Mouse (Mus musculus): ENCODE measurements at regions not wholly inside any gene's neighbourhood (a gene's known extent, or its start where the extent isn't known, plus 50 kb on each side); places are given as distances from the start of the nearest gene placed in this dataset.
A peak's percentile ranks its signal among the peaks of the same experiment; 100 is the strongest.

DNA sequence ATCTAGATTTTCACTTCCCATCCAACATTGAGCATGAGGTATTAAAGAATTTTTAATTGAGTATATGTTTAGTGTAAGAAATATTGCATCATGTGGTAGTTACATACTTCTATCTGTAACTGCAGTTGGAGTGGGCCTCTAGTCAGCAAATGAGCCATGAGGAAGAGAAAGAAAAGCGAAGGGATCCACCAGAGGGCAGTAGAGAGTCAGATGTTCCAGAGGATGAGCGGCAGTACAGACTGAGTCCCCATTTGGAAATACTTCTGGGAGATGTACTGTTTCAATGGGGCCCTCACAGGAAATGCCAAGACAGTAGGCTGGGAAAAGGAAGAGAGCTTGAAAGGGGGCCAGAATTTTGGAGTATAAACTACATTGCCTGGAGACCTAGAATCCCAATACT is 221.2 kb downstream of the Myh15 start:
- no peak overlapping the region for H3K4me3 ChIP-seq
- H3K4me1 ChIP-seq = no peaks in the 10 kb centered on the region
- no peak overlapping the region for H3K4me2 ChIP-seq (replicated peaks)
- 12% methylated on average over 2 of the region's 2 CpGs for WGBS
- no peak overlapping the region for H3K27ac ChIP-seq (replicated peaks)
- H3K27me3 ChIP-seq = no peaks in the 10 kb centered on the region
- peak; percentile 82 for ATAC-seq (ENCODE audit: low FRiP score, low read depth)
- H3K9ac ChIP-seq (replicated peaks) = no peak overlapping the region
- no peaks in the 10 kb centered on the region for H3K9me3 ChIP-seq
- no peaks in the 10 kb centered on the region for H3K36me3 ChIP-seq

DNA sequence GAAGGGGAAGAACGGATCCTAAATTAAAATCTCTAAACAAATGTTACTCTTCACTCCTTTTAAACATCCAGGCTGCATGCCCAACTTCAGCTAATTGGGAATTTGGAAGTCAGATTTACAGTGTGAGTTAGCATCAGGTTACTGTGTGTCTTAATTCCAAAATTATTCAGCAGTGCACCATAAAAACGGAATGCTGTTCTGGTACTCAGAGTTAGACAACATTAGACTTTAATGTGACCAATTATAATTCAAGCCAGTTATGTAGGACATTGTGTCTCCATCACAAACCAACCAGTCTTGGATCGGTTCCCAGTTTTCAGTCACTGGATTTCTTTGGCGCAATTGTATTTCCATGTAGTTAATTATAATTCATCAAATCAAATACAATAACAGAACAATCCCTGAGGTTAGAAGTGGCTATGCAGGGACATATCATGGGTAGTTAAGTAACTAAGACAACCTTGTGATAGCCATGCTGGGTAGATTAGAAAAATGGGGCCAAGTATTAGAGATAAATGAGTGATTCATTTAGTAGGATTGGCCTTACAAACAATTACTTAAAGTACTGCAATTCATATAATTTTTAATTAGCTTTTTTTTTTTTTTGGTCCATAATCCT is 230.9 kb downstream of the Myh15 start:
- no peak for ATAC-seq (ENCODE audit: low FRiP score, low read depth)
- H3K27me3 ChIP-seq = no peaks in the 10 kb centered on the region
- no peaks in the 10 kb centered on the region for H3K9me3 ChIP-seq
- H3K36me3 ChIP-seq = no peaks in the 10 kb centered on the region
- H3K27ac ChIP-seq (replicated peaks) = no peak overlapping the region
- no peak overlapping the region for H3K4me3 ChIP-seq
- WGBS = 86% methylated on average over 4 of the region's 4 CpGs
- H3K4me1 ChIP-seq = no peaks in the 10 kb centered on the region
- H3K4me2 ChIP-seq (replicated peaks) = no peak overlapping the region
- H3K9ac ChIP-seq (replicated peaks) = no peak overlapping the region

DNA sequence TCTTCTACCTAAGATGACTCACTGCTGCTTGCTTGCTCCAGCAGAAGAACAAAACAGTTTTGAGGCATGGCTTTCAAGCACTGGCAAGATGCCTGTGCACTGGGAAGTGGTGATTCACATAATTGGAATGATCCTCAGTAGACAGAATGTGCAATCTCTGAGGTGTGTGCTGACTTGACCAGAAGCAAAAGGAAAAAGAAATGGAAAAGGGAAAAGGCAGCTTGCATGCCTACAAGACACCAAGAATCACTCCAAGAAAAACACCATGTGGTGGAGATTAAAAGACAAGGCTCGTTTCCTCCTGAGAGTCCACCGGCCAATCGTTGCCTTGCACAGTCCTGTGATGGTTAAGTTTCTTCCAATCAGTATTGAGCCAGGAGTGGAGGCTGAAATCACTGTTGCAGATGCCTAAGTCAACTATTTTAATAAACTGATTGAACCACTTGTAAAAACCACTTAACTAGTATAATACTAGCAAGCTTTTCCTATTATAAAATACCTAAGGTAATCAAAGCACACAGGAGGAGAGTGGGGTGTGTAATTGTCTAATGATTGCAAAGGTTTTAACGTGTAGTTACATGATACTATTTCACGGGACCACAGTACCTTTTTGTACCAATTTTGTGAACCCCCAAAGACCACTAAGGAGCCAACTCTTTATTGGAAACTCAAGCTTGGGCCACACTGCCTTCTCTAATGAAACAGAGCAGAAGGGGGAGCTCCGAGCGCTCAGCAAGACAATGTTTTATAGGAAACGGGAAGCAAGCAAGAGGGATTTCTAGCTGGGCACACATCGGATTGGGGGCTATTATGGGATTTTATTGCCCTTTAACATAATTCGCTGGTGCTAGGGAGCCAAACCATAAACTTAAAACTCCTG is 232.2 kb downstream of the Myh15 start:
- H3K9me3 ChIP-seq = no peaks in the 10 kb centered on the region
- H3K27me3 ChIP-seq = no peaks in the 10 kb centered on the region
- no peaks in the 10 kb centered on the region for H3K36me3 ChIP-seq
- WGBS = 84% methylated on average over 10 of the region's 10 CpGs
- no peak overlapping the region for H3K9ac ChIP-seq (replicated peaks)
- H3K4me1 ChIP-seq = no peaks in the 10 kb centered on the region
- no peak overlapping the region for H3K4me2 ChIP-seq (replicated peaks)
- no peak overlapping the region for H3K27ac ChIP-seq (replicated peaks)
- no peak overlapping the region for H3K4me3 ChIP-seq
- ATAC-seq (ENCODE audit: low FRiP score, low read depth) = no peak

DNA sequence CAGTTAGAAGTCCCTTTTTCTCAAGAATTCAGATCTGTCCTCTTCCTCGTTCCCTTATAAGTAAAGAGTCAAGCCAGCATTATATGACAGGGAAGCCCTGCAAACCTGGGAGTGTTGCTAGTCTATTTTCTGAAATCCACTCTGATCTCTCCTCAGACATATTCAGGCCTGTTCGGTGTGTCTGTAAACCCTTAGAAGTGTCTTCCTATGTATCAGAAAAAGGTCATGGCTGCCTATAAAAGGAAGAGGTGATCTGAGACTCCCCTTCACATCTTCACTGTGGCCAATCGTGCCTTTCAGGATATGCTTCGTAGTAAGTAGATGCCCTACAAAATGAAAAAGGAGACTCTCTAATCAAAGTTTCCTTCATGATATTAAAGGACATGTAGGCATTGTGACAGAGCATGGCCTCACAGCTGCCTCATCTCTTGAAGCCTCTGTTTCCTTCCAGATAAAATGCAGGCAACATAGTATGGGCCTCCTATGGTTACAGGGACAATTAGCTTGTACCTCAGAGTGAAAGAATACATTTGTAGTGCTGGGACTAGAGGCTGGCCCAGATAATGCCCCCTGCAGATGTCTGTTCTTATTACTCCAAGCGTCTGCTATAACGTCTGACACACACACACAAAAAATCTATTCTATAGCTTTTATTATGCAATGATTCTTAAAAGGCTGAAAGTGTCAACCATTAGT is 246.5 kb downstream of the Myh15 start:
- ATAC-seq (ENCODE audit: low FRiP score, low read depth) = no peak
- no peak overlapping the region for H3K4me2 ChIP-seq (replicated peaks)
- no peak overlapping the region for H3K9ac ChIP-seq (replicated peaks)
- H3K4me1 ChIP-seq = no peaks in the 10 kb centered on the region
- no peak overlapping the region for H3K27ac ChIP-seq (replicated peaks)
- no peak overlapping the region for H3K4me3 ChIP-seq
- H3K36me3 ChIP-seq = no peaks in the 10 kb centered on the region
- H3K27me3 ChIP-seq = no peaks in the 10 kb centered on the region
- H3K9me3 ChIP-seq = no peaks in the 10 kb centered on the region
- WGBS = 68% methylated on average over 6 of the region's 6 CpGs

DNA sequence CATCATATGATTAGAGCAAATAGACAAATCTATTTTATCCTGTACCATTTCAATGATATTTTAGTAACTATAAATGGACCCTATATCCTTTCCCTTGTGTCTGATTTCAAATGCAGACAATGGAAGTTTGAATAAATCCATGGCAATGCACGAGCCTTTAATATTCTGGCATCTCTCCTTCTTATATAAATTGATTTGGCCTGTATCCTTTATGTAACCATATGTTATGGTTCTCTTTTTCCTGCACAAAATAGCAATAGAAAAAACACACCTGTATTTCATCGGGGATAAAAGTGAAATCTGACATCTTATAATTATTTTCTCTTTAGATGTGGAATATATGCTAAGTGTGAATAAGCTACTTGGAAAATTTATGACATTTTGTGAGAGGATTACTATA is 247.1 kb downstream of the Myh15 start:
- Histone ChIP-seq H3K4me1 (no peaks in the 10 kb centered on the region), H3K4me3 (no peak overlapping the region), H3K9me3 (no peaks in the 10 kb centered on the region), H3K36me3 (no peaks in the 10 kb centered on the region), H3K4me2 (replicated peaks) (no peak overlapping the region), H3K27ac (replicated peaks) (no peak overlapping the region), H3K9ac (replicated peaks) (no peak overlapping the region), H3K27me3 (no peaks in the 10 kb centered on the region)
- no peak for ATAC-seq (ENCODE audit: low FRiP score, low read depth)
- 76% methylated on average over 2 of the region's 2 CpGs for WGBS

DNA sequence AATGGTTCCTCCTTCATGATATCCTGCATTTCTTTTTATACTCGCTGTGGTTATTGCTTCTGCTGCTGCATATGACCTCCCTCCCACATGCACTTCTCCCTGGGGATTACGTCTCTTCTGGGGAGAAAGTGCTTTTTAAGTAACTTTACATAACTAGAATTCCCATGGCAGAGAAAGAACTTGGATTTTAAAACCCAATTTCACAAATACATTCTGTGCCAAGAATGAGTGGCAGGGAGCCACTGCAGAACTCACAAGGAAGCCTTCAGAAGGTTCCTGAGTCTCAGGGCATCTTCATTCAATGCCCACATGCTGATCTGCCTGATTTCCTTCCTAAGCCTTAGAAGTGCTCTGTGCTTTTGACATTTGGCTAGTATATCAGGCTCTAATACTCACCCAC is 259.8 kb downstream of the Myh15 start:
- Histone ChIP-seq H3K4me2 (replicated peaks) (no peak overlapping the region), H3K9ac (replicated peaks) (no peak overlapping the region), H3K36me3 (no peaks in the 10 kb centered on the region), H3K27ac (replicated peaks) (no peak overlapping the region), H3K27me3 (no peaks in the 10 kb centered on the region), H3K4me3 (no peak overlapping the region), H3K9me3 (no peaks in the 10 kb centered on the region), H3K4me1 (no peaks in the 10 kb centered on the region)
- ATAC-seq (ENCODE audit: low FRiP score, low read depth) = no peak
- 80% methylated on average over 2 of the region's 2 CpGs for WGBS

DNA sequence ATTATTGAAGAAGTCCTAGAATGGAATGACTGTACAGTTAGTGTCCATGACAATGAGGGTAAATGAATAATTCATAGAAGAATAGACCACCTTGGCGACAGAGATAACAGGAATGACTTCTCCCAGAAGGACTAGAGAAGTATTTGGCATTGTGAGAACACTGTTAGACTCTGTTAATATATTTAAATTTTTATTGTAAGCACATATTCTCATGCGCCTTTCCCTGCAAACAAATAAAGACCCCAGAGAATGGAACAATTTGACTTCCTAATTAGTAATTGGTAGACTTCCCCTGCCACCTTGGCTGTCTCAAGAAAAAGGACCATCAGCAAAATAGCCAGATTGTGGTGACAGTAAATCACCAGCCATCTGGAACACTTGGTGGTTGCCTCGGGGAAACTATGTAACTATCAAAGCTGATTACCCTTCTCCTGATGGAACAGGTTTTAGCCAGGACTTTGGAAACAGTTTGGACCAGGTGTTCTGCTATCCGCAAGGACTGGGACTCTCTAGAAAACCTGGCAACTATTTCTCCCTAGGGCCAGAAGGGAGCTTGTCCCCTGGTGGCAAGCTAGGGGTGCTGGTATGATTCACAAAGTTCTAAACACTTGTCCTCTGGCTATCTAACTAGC is 261.9 kb downstream of the Myh15 start:
- no peaks in the 10 kb centered on the region for H3K36me3 ChIP-seq

DNA sequence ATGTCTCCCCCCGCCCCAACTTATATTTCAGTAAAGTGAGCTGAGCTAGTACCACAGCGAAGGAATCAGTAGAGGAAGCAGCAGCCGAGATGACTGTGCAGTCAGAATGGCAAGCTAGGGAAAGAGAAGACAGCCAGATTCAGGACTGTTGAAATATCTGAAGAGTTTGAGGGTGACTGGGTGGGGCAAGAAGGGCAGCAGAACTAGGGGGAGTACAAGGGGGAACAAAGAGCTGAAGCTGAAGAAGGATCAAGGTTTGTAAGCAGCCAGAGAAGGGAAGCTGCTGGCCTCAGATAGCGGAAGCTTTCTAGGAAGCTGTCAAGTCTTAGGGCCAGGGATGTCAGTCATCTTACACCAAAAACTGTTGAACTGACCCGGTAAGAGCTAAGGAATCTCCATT is 262.5 kb downstream of the Myh15 start:
- Histone ChIP-seq H3K4me3 (no peak overlapping the region), H3K9me3 (no peaks in the 10 kb centered on the region), H3K27ac (replicated peaks) (no peak overlapping the region), H3K4me2 (replicated peaks) (no peak overlapping the region), H3K36me3 (no peaks in the 10 kb centered on the region), H3K27me3 (no peaks in the 10 kb centered on the region), H3K9ac (replicated peaks) (no peak overlapping the region), H3K4me1 (no peaks in the 10 kb centered on the region)
- 83% methylated on average over 5 of the region's 5 CpGs for WGBS
- ATAC-seq (ENCODE audit: low FRiP score, low read depth) = no peak

More for the DNA sequence above, 261.9 kb downstream of the Myh15 start:
- Histone ChIP-seq H3K4me1 (no peaks in the 10 kb centered on the region), H3K9ac (replicated peaks) (no peak overlapping the region), H3K4me2 (replicated peaks) (no peak overlapping the region), H3K4me3 (no peak overlapping the region), H3K27ac (replicated peaks) (no peak overlapping the region), H3K27me3 (no peaks in the 10 kb centered on the region), H3K9me3 (no peaks in the 10 kb centered on the region)
- ATAC-seq (ENCODE audit: low FRiP score, low read depth) = no peak; the same call in 1 of the 2 replicates
- 78% methylated on average over 4 of the region's 4 CpGs for WGBS

DNA sequence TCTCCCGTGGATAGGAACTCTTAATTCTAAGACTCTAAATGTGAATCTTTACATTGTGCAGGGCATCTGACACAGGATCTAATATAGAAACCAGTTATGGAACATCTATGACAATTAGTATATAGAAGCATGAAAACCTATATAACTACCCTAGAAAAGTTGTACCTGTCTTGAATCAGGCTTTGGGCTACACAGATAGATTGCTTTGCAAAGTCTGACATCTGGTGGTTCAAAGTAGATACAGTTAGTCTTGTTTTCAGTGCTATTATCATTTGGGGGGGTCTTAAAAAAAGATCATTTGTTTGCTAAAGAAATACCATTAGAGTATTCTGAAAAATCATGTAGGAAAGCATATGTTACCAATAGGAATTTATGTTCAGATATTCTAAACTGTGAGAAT is 264.7 kb downstream of the Myh15 start:
- Histone ChIP-seq H3K4me1 (no peaks in the 10 kb centered on the region), H3K4me2 (replicated peaks) (no peak overlapping the region), H3K36me3 (no peaks in the 10 kb centered on the region), H3K9ac (replicated peaks) (no peak overlapping the region), H3K9me3 (no peaks in the 10 kb centered on the region), H3K27ac (replicated peaks) (no peak overlapping the region), H3K27me3 (no peaks in the 10 kb centered on the region), H3K4me3 (no peak overlapping the region)
- 85% methylated on average over 1 of the region's 1 CpGs for WGBS
- ATAC-seq (ENCODE audit: low FRiP score, low read depth) = no peak

DNA sequence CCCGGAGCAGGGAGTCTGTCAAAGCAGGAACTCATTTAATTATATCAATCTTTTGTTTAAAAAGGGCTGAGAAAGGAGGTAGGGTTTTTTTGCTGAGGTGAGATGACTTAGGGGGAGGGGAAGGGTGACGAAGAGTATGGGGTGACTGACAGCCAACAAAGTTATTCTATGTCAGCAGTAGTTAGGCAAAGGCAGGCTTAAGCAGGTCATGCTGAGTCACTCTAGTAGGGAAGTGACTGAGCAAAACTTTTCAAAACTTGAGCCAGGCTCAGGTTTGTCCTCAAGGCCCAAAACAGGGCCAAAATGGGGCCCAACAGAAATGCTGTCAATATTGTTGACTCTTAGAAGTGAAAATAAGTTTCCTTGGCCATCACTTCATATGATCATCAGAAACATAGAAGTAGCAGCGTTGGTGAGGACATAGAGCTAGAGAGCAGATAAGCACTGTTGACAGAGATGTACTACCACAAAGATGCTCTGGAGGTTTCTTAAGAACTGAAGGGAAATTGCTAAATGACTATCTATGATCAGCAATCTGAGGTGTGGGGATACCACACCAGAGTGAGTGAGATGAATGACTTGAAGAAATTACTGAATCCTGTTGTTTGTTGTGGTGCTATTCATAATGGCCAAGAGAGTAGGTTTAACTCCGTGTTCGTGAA is 273.6 kb downstream of the Myh15 start:
- no peak for ATAC-seq (ENCODE audit: low FRiP score, low read depth)
- H3K9me3 ChIP-seq = no peaks in the 10 kb centered on the region
- H3K4me1 ChIP-seq = no peaks in the 10 kb centered on the region
- no peak overlapping the region for H3K27ac ChIP-seq (replicated peaks)
- 88% methylated on average over 5 of the region's 5 CpGs for WGBS
- H3K4me2 ChIP-seq (replicated peaks) = no peak overlapping the region
- no peak overlapping the region for H3K4me3 ChIP-seq
- H3K27me3 ChIP-seq = no peaks in the 10 kb centered on the region
- no peak overlapping the region for H3K9ac ChIP-seq (replicated peaks)
- no peaks in the 10 kb centered on the region for H3K36me3 ChIP-seq

DNA sequence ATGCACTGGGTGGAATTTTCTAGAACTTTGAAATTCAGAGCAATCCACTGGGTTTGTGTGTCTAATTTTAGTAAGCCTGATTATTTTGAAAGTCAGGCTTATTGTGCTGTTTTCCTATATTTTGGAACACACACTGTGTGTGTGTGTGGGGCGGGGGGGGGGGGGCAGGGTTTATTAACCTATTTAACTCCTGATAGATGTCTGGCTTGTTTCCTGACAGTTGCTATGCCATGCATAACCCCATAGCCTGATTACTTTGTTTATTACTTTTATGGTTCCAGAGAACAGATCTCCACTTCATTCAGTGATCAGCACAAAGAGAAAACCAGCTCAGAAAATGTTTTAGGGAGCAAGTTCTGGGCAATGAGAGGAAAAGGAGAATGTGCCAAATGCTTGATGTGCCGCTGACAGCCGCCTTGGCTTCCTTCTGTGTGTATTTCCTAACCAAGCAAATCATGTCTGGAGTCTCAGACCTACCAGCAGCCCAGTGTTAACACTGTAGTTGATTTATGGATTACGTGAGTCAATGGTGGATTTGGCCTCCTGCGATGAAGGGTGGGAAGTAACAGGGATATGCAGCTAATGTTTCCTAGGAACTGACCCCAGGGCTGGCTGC is 274.9 kb downstream of the Myh15 start:
- no peak overlapping the region for H3K9ac ChIP-seq (replicated peaks)
- WGBS = 91% methylated on average over 4 of the region's 5 CpGs
- H3K4me1 ChIP-seq = no peaks in the 10 kb centered on the region
- H3K4me2 ChIP-seq (replicated peaks) = no peak overlapping the region
- H3K27me3 ChIP-seq = no peaks in the 10 kb centered on the region
- no peaks in the 10 kb centered on the region for H3K36me3 ChIP-seq
- ATAC-seq (ENCODE audit: low FRiP score, low read depth) = no peak
- no peaks in the 10 kb centered on the region for H3K9me3 ChIP-seq
- no peak overlapping the region for H3K4me3 ChIP-seq
- H3K27ac ChIP-seq (replicated peaks) = no peak overlapping the region

Data from midbrain, embryonic 12.5 days (tissue).